Mouse (Mus musculus): ENCODE results near the gene Nat8f6.
"Not testable (repeated sequence)": the region's sequence is repeated elsewhere in the genome, so short reads cannot be mapped to it uniquely, and the experiment has no call there.

Gene Nat8f6

GRCm38 (mm10) chr6:85820837-85821236, at the start of gene Nat8f6, which contains the start of gene Nat8f5:
TSS of gene Nat8f6 (minus strand) at chr6:85820954.
TSS of gene Nat8f5 (minus strand) at chr6:85820972.
- DNase-seq (ENCODE audit: low spot score in 2 of 2): no peak

- not testable (repeated sequence) for DNase-seq (ENCODE audit: low spot score in 2 of 2)
Measured at GRCm38 (mm10) chr6:85869006-85869405, 48.3 kb upstream of the Nat8f6 start, which contains the start of gene Nat8f2. TSS of gene Nat8f2 (minus strand) at chr6:85869158.

GRCm38 (mm10) chr6:85867726-85868690, 47.3 kb upstream of the Nat8f6 start:
- DNase-seq (ENCODE audit: low spot score in 2 of 2): no peak

GRCm38 (mm10) chr6:85866995-85867394, 46.2 kb upstream of the Nat8f6 start:
- DNase-seq (ENCODE audit: low spot score in 2 of 2): not testable (repeated sequence)

- not testable (repeated sequence) for DNase-seq (ENCODE audit: low spot score in 2 of 2)
Measured at GRCm38 (mm10) chr6:85866166-85866565, 45.4 kb upstream of the Nat8f6 start.

GRCm38 (mm10) chr6:85864900-85865639, 44.3 kb upstream of the Nat8f6 start:
- DNase-seq (ENCODE audit: low spot score in 2 of 2): peak in 1 of 2 experiments; percentile 12

- no peak for DNase-seq (ENCODE audit: low spot score in 2 of 2)
Measured at GRCm38 (mm10) chr6:85863840-85864239, 43.1 kb upstream of the Nat8f6 start.

GRCm38 (mm10) chr6:85863136-85863535, 42.4 kb upstream of the Nat8f6 start:
- DNase-seq (ENCODE audit: low spot score in 2 of 2): no peak

- DNase-seq (ENCODE audit: low spot score in 2 of 2): no peak
Measured at GRCm38 (mm10) chr6:85862565-85862964, 41.8 kb upstream of the Nat8f6 start.

- no peak for DNase-seq (ENCODE audit: low spot score in 2 of 2)
Measured at GRCm38 (mm10) chr6:85861247-85861646, 40.5 kb upstream of the Nat8f6 start.

GRCm38 (mm10) chr6:85856194-85856678, 35.5 kb upstream of the Nat8f6 start:
- peak; percentile 31 to 41 for DNase-seq (ENCODE audit: low spot score in 2 of 2)

GRCm38 (mm10) chr6:85853481-85853880, 32.7 kb upstream of the Nat8f6 start:
- DNase-seq (ENCODE audit: low spot score in 2 of 2): no peak

- DNase-seq (ENCODE audit: low spot score in 2 of 2): no peak
Measured at GRCm38 (mm10) chr6:85851062-85851773, 30.5 kb upstream of the Nat8f6 start.

GRCm38 (mm10) chr6:85849240-85849639, 28.5 kb upstream of the Nat8f6 start:
- no peak for DNase-seq (ENCODE audit: low spot score in 2 of 2)

- no peak for DNase-seq (ENCODE audit: low spot score in 2 of 2)
Measured at GRCm38 (mm10) chr6:85848140-85848539, 27.4 kb upstream of the Nat8f6 start.

GRCm38 (mm10) chr6:85846921-85847320, 26.2 kb upstream of the Nat8f6 start:
- no peak for DNase-seq (ENCODE audit: low spot score in 2 of 2)

- DNase-seq (ENCODE audit: low spot score in 2 of 2): not testable (repeated sequence)
Measured at GRCm38 (mm10) chr6:85843677-85844458, 23.1 kb upstream of the Nat8f6 start.

- DNase-seq (ENCODE audit: low spot score in 2 of 2): no peak
Measured at GRCm38 (mm10) chr6:85839982-85840381, 19.2 kb upstream of the Nat8f6 start.

- no peak for DNase-seq (ENCODE audit: low spot score in 2 of 2)
Measured at GRCm38 (mm10) chr6:85838674-85839073, 17.9 kb upstream of the Nat8f6 start.

GRCm38 (mm10) chr6:85837307-85837706, 16.6 kb upstream of the Nat8f6 start:
- DNase-seq (ENCODE audit: low spot score in 2 of 2): peak in 1 of 2 experiments; percentile 9

- peak; percentile 31 to 36 for DNase-seq (ENCODE audit: low spot score in 2 of 2)
Measured at GRCm38 (mm10) chr6:85836827-85837226, 16.1 kb upstream of the Nat8f6 start.

Measured in frontal cortex, postnatal 25 days (tissue).